9 mouse cellular contexts compared by ENCODE assay signal in the genomic region with DNA sequence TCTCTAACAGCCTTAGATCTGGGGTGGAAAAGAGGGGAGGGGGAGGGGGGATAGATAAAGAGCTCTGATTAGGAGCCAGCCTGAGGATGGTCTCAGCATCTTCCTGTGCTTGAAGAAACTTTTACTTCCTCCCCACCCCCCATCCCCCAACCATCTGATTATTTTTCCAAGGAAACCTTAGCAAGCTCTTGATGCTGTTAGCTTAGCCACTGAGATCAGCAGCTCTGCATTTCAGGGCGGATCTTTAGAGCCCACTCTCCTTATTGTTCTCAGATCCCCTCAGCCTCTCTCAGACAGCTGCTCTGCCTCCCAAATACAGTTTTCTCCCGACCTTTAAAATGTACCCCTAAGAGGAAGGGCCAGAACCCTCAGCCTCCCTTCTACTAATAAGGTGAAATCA. TPM values are rescaled to one million over a fixed set of nuclear protein-coding genes. Genes with fewer than 3 reads are reported as not detected.
DNase-seq lines count a peak whose midpoint lies in the region; ATAC-seq and TF ChIP-seq lines count a peak whose summit lies in the region.
"Had no signal": no experiment of that assay in that cellular context is flagged by ENCODE, and none has a peak within 500 bp of the region (broad histone marks: within the 10 kb centered on the region; RNA-seq: fewer than 3 reads in every experiment).

No protein-coding gene starts in this region.

- no peak for TF ChIP-seq EP300 in stomach, postnatal 0 days (optimal IDR thresholded peaks at IDR 0.05)

- H3K4me2 ChIP-seq in lung, embryonic 16.5 days (ENCODE audit: low read depth, low read length) = peak overlapping the region; percentile 32
- peak overlapping the region; percentile 68 for H3K4me2 ChIP-seq in limb, embryonic 15.5 days
- H3K4me2 ChIP-seq in stomach, postnatal 0 days (replicated peaks; ENCODE audit: low read depth) = 0 out of 2 replicates have a peak overlapping the region, but pooled peaks have one; percentile 5
- H3K4me2 ChIP-seq: liver, embryonic 11.5 days had no signal

- DNase-seq in embryo, embryonic 11 days = peak; percentile 30
- no peak for DNase-seq in embryo, embryonic 9.5 days (ENCODE audit: extremely low spot score)
- no peak for DNase-seq in lung, postnatal 10 days
- no peak for DNase-seq in stomach, postnatal 0 days (ENCODE audit: low spot score)
- DNase-seq in ovary, postnatal 36 days (ENCODE audit: low spot score) = no peak

- no peak for ATAC-seq in lung, embryonic 16.5 days (ENCODE audit: low read depth)
- ATAC-seq in limb, embryonic 15.5 days (ENCODE audit: insufficient number of reproducible peaks, low FRiP score, low TSS enrichment, low read depth) = no peak
- no peak for ATAC-seq in stomach, postnatal 0 days (ENCODE audit: low FRiP score, low TSS enrichment)
- ATAC-seq in cerebellum, adult (ENCODE audit: insufficient number of reproducible peaks, low FRiP score, low TSS enrichment) = no peak

- 10% methylated on average over 2 of the region's 2 CpGs for WGBS in lung, embryonic 16.5 days
- WGBS in limb, embryonic 15.5 days = 7% methylated on average over 2 of the region's 2 CpGs
- 26% methylated on average over 2 of the region's 2 CpGs for WGBS in stomach, postnatal 0 days

- peaks cover 43% of the 10 kb centered on the region for H3K4me1 ChIP-seq in lung, embryonic 16.5 days (replicated peaks; ENCODE audit: control insufficient read depth, insufficient read depth, low read length)
- peaks cover 48% of the 10 kb centered on the region for H3K4me1 ChIP-seq in limb, embryonic 15.5 days
- H3K4me1 ChIP-seq in stomach, postnatal 0 days (replicated peaks; ENCODE audit: control insufficient read depth, insufficient read depth) = peaks cover 5% of the 10 kb centered on the region

- no peak overlapping the region for H3K4me3 ChIP-seq in lung, embryonic 16.5 days (ENCODE audit: low read length)
- H3K4me3 ChIP-seq in limb, embryonic 15.5 days = peak overlapping the region; percentile 92
- no peak overlapping the region for H3K4me3 ChIP-seq in stomach, postnatal 0 days (ENCODE audit: low read depth, low read length)

- TF ChIP-seq CTCF in stomach, postnatal 0 days (IDR thresholded peaks at IDR 0.05; ENCODE audit: low read depth) = no peak

- no peak overlapping the region for H3K9ac ChIP-seq in lung, embryonic 16.5 days (ENCODE audit: low read length)
- no peak overlapping the region for H3K9ac ChIP-seq in limb, embryonic 15.5 days
- no peak overlapping the region for H3K9ac ChIP-seq in stomach, postnatal 0 days (ENCODE audit: low read length)

- peak overlapping the region; percentile 65 for H3K27ac ChIP-seq in lung, embryonic 16.5 days (ENCODE audit: low read length)
- peak overlapping the region; percentile 99 for H3K27ac ChIP-seq in limb, embryonic 15.5 days
- H3K27ac ChIP-seq in stomach, postnatal 0 days (replicated peaks) = no peak overlapping the region

- no peaks in the 10 kb centered on the region for H3K27me3 ChIP-seq in lung, embryonic 16.5 days (ENCODE audit: control insufficient read depth, insufficient read depth, low read depth, low read length)
- H3K27me3 ChIP-seq in limb, embryonic 15.5 days = no peaks in the 10 kb centered on the region
- no peaks in the 10 kb centered on the region for H3K27me3 ChIP-seq in stomach, postnatal 0 days (ENCODE audit: control insufficient read depth, insufficient read depth, low read length)

- H3K36me3 ChIP-seq in lung, embryonic 16.5 days (ENCODE audit: control insufficient read depth, insufficient read depth, low read length) = peaks cover 21% of the 10 kb centered on the region
- H3K36me3 ChIP-seq in limb, embryonic 15.5 days = peaks cover 41% of the 10 kb centered on the region
- peaks cover 11% of the 10 kb centered on the region; the same call in 1 of the 2 replicates for H3K36me3 ChIP-seq in stomach, postnatal 0 days (ENCODE audit: control insufficient read depth, insufficient read depth, low read length)

- H3K9me3 ChIP-seq in lung, embryonic 16.5 days (ENCODE audit: control insufficient read depth, low read length) = no peaks in the 10 kb centered on the region
- H3K9me3 ChIP-seq in limb, embryonic 15.5 days = no peaks in the 10 kb centered on the region
- no peaks in the 10 kb centered on the region for H3K9me3 ChIP-seq in stomach, postnatal 0 days (ENCODE audit: control insufficient read depth, low read length)

RNA-seq across cellular contexts. Expression of gene Sertad4, which starts 4.4 kb away (rescaled TPM):
- 6.1 and 9.4 TPM in 2 replicates for polyA plus RNA-seq in lung, embryonic 16.5 days (2015; fragmentation: Nextera tagmentation; extraction: Ambion mirVana)
- polyA plus RNA-seq in limb, embryonic 15.5 days (2015; fragmentation: Nextera tagmentation; extraction: Ambion mirVana) = 48.2 and 72.5 TPM in 2 replicates
- polyA plus RNA-seq in stomach, postnatal 0 days (2015; fragmentation: Nextera tagmentation; extraction: Ambion mirVana) = 5.7 and 6.6 TPM in 2 replicates

Comparison
In these comparisons a context has a peak if more than half of its experiments do, and no peak if none do; other contexts are left out.
1. H3K4me2 ChIP-seq: peak in every context shown above with its lines; median percentile 68 in limb, embryonic 15.5 days; 32 in lung, embryonic 16.5 days; 5 in stomach, postnatal 0 days.